Mouse (Mus musculus) neural tube, embryonic 14.5 days (tissue): Measurements from ENCODE around the gene Eng. TPM values are rescaled to one million over a fixed set of nuclear protein-coding genes. Genes with fewer than 3 reads are reported as not detected.
A peak's percentile ranks its signal among the peaks of the same experiment; 100 is the strongest.

Experiments
- ATAC-seq: fragments of 200-750 bp; cut with Nextera tagmentation; 2 replicates; pipeline ENCODE4 v1.8.0; 2017; ENCODE audit warnings: low read depth, mild to moderate bottlenecking, moderate TSS enrichment, moderate library complexity
- H3K27ac ChIP-seq: fragments of 300-500 bp; sonication (generic); 2 replicates; pipeline ENCODE4 v1.5.1; 2014; ENCODE audit warnings: low read depth, mild to moderate bottlenecking, control low read depth, low read length, moderate library complexity, mixed read lengths
- H3K27me3 ChIP-seq: fragments of 300-500 bp; sonication (generic); 2 replicates; pipeline ENCODE4 v1.6.1; 2014; ENCODE audit warnings: low read length; ENCODE audit not compliant: control insufficient read depth, insufficient read depth
- H3K36me3 ChIP-seq: fragments of 300-500 bp; sonication (generic); 2 replicates; pipeline ENCODE4 v1.6.1; 2014; ENCODE audit warnings: low read length, mixed read lengths; ENCODE audit not compliant: control insufficient read depth, insufficient read depth
- H3K4me1 ChIP-seq: fragments of 300-500 bp; sonication (generic); 2 replicates; pipeline ENCODE4 v1.6.1; 2014; ENCODE audit warnings: low read length; ENCODE audit not compliant: control insufficient read depth, insufficient read depth
- H3K4me2 ChIP-seq: fragments of 300-500 bp; sonication (generic); 2 replicates; pipeline ENCODE4 v1.6.1; 2014; ENCODE audit warnings: mild to moderate bottlenecking, low read depth, low read length, control low read depth
- H3K4me3 ChIP-seq: fragments of 300-500 bp; sonication (generic); 2 replicates; pipeline ENCODE4 v1.5.1; 2014; ENCODE audit warnings: low read depth, low read length, control low read depth, mixed read lengths
- H3K9ac ChIP-seq: fragments of 300-500 bp; sonication (generic); replicated peaks from 2 replicates; pipeline ENCODE4 v1.6.1; 2014; ENCODE audit warnings: low read depth, mild to moderate bottlenecking, control low read depth, low read length, mixed read lengths
- H3K9me3 ChIP-seq: fragments of 300-500 bp; sonication (generic); 2 replicates; pipeline ENCODE4 v1.6.1; 2016; ENCODE audit warnings: low read length; ENCODE audit not compliant: control insufficient read depth
- WGBS: fragments of 180-500 bp; shearing (Covaris S2); extraction: QIAGEN DNeasy Blood & Tissue Kit; methylation state at CpG from one replicate; pipeline ENCODE4 v1.1.7; 2014; 5-methylcytosine and 5-hydroxymethylcytosine counted together
- polyA plus RNA-seq: library from polyadenylated mRNA; unstranded; fragments of >200 nt; fragmentation: Nextera tagmentation; extraction: Ambion mirVana; gene quantifications from 2 replicates; pipeline ENCODE4 v1.2.1, GENCODE M21; 2014

Gene Eng
- polyA plus RNA-seq, result 13.0 and 22.9 TPM in 2 replicates

GRCm38 (mm10) chr2:32646379-32647056 lies at the start of gene Eng:
Gene Eng (plus strand): TSS chr2:32646595.
- H3K4me2 ChIP-seq, result no peak within 1 kb of the TSS
- no peaks in the 10 kb centered on the region for H3K9me3 ChIP-seq
- ATAC-seq, result no peak
- H3K27me3 ChIP-seq, result no peaks in the 10 kb centered on the region
- 66% methylated on average over 31 of the region's 31 CpGs for WGBS
- peak within 1 kb of the TSS; percentile 17; the same call in 1 of the 2 replicates for H3K4me3 ChIP-seq
- no peaks in the 10 kb centered on the region for H3K36me3 ChIP-seq
- H3K27ac ChIP-seq, result no peak within 1 kb of the TSS
- no peak within 1 kb of the TSS for H3K9ac ChIP-seq
- no peaks in the 10 kb centered on the region for H3K4me1 ChIP-seq

- WGBS, result 72% methylated on average over 13 of the region's 13 CpGs
- Histone ChIP-seq H3K36me3 (peaks cover 6% of the 10 kb centered on the region; the same call in 1 of the 2 replicates), H3K27ac (no peak overlapping the region), H3K4me2 (no peak overlapping the region), H3K9me3 (no peaks in the 10 kb centered on the region), H3K4me1 (no peaks in the 10 kb centered on the region), H3K9ac (no peak overlapping the region), H3K27me3 (no peaks in the 10 kb centered on the region), H3K4me3 (no peak overlapping the region)
- ATAC-seq, result no peak
Measured at GRCm38 (mm10) chr2:32596725-32597124, 49.7 kb upstream of the Eng start.

- Histone ChIP-seq H3K27ac (no peak overlapping the region), H3K4me1 (no peaks in the 10 kb centered on the region), H3K27me3 (no peaks in the 10 kb centered on the region), H3K4me2 (no peak overlapping the region), H3K9me3 (no peaks in the 10 kb centered on the region), H3K36me3 (peaks cover 6% of the 10 kb centered on the region; the same call in 1 of the 2 replicates), H3K9ac (0 out of 2 replicates have a peak overlapping the region, but pooled peaks have one; percentile 11), H3K4me3 (no peak overlapping the region)
- WGBS, result 88% methylated on average over 5 of the region's 5 CpGs
- no peak for ATAC-seq
Measured at GRCm38 (mm10) chr2:32597248-32597647, 49.1 kb upstream of the Eng start.

- 89% methylated on average over 5 of the region's 5 CpGs for WGBS
- Histone ChIP-seq H3K4me3 (no peak overlapping the region), H3K36me3 (peaks cover 6% of the 10 kb centered on the region; the same call in 1 of the 2 replicates), H3K4me2 (no peak overlapping the region), H3K27ac (no peak overlapping the region), H3K27me3 (no peaks in the 10 kb centered on the region), H3K9me3 (no peaks in the 10 kb centered on the region), H3K9ac (no peak overlapping the region), H3K4me1 (no peaks in the 10 kb centered on the region)
- no peak for ATAC-seq
Measured at GRCm38 (mm10) chr2:32597699-32598098, 48.7 kb upstream of the Eng start.

GRCm38 (mm10) chr2:32598506-32598905 lies 47.9 kb upstream of the Eng start:
- no peak overlapping the region for H3K4me2 ChIP-seq
- no peak overlapping the region for H3K27ac ChIP-seq
- no peak overlapping the region for H3K4me3 ChIP-seq
- peaks cover 6% of the 10 kb centered on the region; the same call in 1 of the 2 replicates for H3K36me3 ChIP-seq
- no peaks in the 10 kb centered on the region for H3K27me3 ChIP-seq
- H3K9ac ChIP-seq, result no peak overlapping the region
- ATAC-seq, result no peak
- 87% methylated on average over 8 of the region's 8 CpGs for whole genome bisulfite sequencing
- no peaks in the 10 kb centered on the region for H3K9me3 ChIP-seq
- H3K4me1 ChIP-seq, result no peaks in the 10 kb centered on the region

- H3K4me1 ChIP-seq, result no peaks in the 10 kb centered on the region
- no peak within 1 kb of the TSS for H3K27ac ChIP-seq
- H3K9ac ChIP-seq, result no peak within 1 kb of the TSS
- H3K4me2 ChIP-seq, result no peak within 1 kb of the TSS
- peaks cover 6% of the 10 kb centered on the region; the same call in 1 of the 2 replicates for H3K36me3 ChIP-seq
- no peaks in the 10 kb centered on the region for H3K27me3 ChIP-seq
- ATAC-seq, result no peak
- no peaks in the 10 kb centered on the region for H3K9me3 ChIP-seq
- 96% methylated on average over 3 of the region's 3 CpGs for WGBS
- H3K4me3 ChIP-seq, result no peak within 1 kb of the TSS
Measured at GRCm38 (mm10) chr2:32599409-32599808, 47.0 kb upstream of the Eng start, which contains the start of gene St6galnac6. Gene St6galnac6 (plus strand): TSS chr2:32599709.

- no peaks in the 10 kb centered on the region for H3K27me3 ChIP-seq
- no peak for ATAC-seq
- H3K9me3 ChIP-seq, result no peaks in the 10 kb centered on the region
- H3K36me3 ChIP-seq, result peaks cover 6% of the 10 kb centered on the region; the same call in 1 of the 2 replicates
- H3K4me3 ChIP-seq, result no peak overlapping the region
- no peaks in the 10 kb centered on the region for H3K4me1 ChIP-seq
- no peak overlapping the region for H3K4me2 ChIP-seq
- no peak overlapping the region for H3K27ac ChIP-seq
- 47% methylated on average over 8 of the region's 8 CpGs for WGBS
- no peak overlapping the region for H3K9ac ChIP-seq
Measured at GRCm38 (mm10) chr2:32601417-32602065, 44.9 kb upstream of the Eng start.

GRCm38 (mm10) chr2:32602600-32603054 lies 43.8 kb upstream of the Eng start:
- Histone ChIP-seq H3K4me2 (peak overlapping the region; percentile 30; the same call in 1 of the 2 replicates), H3K4me3 (no peak overlapping the region), H3K9me3 (no peaks in the 10 kb centered on the region), H3K9ac (no peak overlapping the region), H3K36me3 (no peaks in the 10 kb centered on the region), H3K27me3 (no peaks in the 10 kb centered on the region), H3K27ac (no peak overlapping the region), H3K4me1 (peaks cover 4% of the 10 kb centered on the region)
- 0% methylated on average over 11 of the region's 11 CpGs for WGBS
- ATAC-seq, result no peak

GRCm38 (mm10) chr2:32604631-32605030 lies 41.8 kb upstream of the Eng start:
- Histone ChIP-seq H3K4me2 (no peak overlapping the region), H3K36me3 (no peaks in the 10 kb centered on the region), H3K9me3 (no peaks in the 10 kb centered on the region), H3K27ac (no peak overlapping the region), H3K4me3 (no peak overlapping the region), H3K27me3 (no peaks in the 10 kb centered on the region), H3K9ac (no peak overlapping the region), H3K4me1 (peaks cover 10% of the 10 kb centered on the region)
- WGBS, result 52% methylated on average over 10 of the region's 10 CpGs
- ATAC-seq, result no peak
